Mouse (Mus musculus): Measurements from ENCODE around the gene Ilkap.

The Ilkap gene

GRCm38 (mm10) chr1:91413898-91414594 is 15.4 kb upstream of the Ilkap start, which contains the start of gene Hes6:
TSS of gene Hes6 (minus strand) at chr1:91414038.
- DNase-seq = peak; percentile 84

- DNase-seq = no peak
Measured at GRCm38 (mm10) chr1:91413536-91413897, 14.9 kb upstream of the Ilkap start.

- DNase-seq = peak; percentile 90
Measured at GRCm38 (mm10) chr1:91413030-91413506, 14.5 kb upstream of the Ilkap start.

- DNase-seq = peak; percentile 48
Measured at GRCm38 (mm10) chr1:91412286-91413029, 13.8 kb upstream of the Ilkap start.

- no peak for DNase-seq
Measured at GRCm38 (mm10) chr1:91411631-91412285, 13.1 kb upstream of the Ilkap start.

GRCm38 (mm10) chr1:91407819-91408218 is 9.2 kb upstream of the Ilkap start:
- DNase-seq = no peak

GRCm38 (mm10) chr1:91405406-91406169 is 7.0 kb upstream of the Ilkap start:
- peak; percentile 85 for DNase-seq

- DNase-seq = no peak
Measured at GRCm38 (mm10) chr1:91404976-91405375, 6.4 kb upstream of the Ilkap start.

GRCm38 (mm10) chr1:91397927-91398259 is 722 bp downstream of the Ilkap start:
- no peak for DNase-seq

- no peak for DNase-seq
Measured at GRCm38 (mm10) chr1:91390369-91390768, 8.2 kb downstream of the Ilkap start.

GRCm38 (mm10) chr1:91381091-91381471 is 17.5 kb downstream of the Ilkap start:
- DNase-seq = no peak

GRCm38 (mm10) chr1:91380453-91381090 is 18.0 kb downstream of the Ilkap start:
- DNase-seq = peak; percentile 53

- DNase-seq = no peak
Measured at GRCm38 (mm10) chr1:91373414-91373835, 25.2 kb downstream of the Ilkap start.

- no peak for DNase-seq
Measured at GRCm38 (mm10) chr1:91370055-91370454, 28.6 kb downstream of the Ilkap start.

- DNase-seq = no peak
Measured at GRCm38 (mm10) chr1:91369408-91369807, 29.2 kb downstream of the Ilkap start.

- no peak for DNase-seq
Measured at GRCm38 (mm10) chr1:91367295-91367694, 31.3 kb downstream of the Ilkap start.

GRCm38 (mm10) chr1:91366215-91367108 is 32.2 kb downstream of the Ilkap start, which contains the start of gene Erfe:
TSS of gene Erfe (plus strand) at chr1:91366430.
- peak; percentile 12 for DNase-seq

- DNase-seq = no peak
Measured at GRCm38 (mm10) chr1:91365816-91366214, 32.8 kb downstream of the Ilkap start.

- no peak for DNase-seq
Measured at GRCm38 (mm10) chr1:91364822-91365644, 33.6 kb downstream of the Ilkap start.

GRCm38 (mm10) chr1:91362113-91362512 is 36.5 kb downstream of the Ilkap start:
- no peak for DNase-seq

Data from cerebellum, adult 11 months (tissue).